Mouse (Mus musculus) thymus, postnatal 0 days (tissue): ENCODE results near the gene Kif1b. TPM values are rescaled to one million over a fixed set of nuclear protein-coding genes. Genes with fewer than 3 reads are reported as not detected.
"Not testable (repeated sequence)": the region's sequence is repeated elsewhere in the genome, so short reads cannot be mapped to it uniquely, and the experiment has no call there.

Experiments used
- DNase-seq: peaks from one replicate; pipeline ENCODE4 v3.0.0-alpha.2; 2015; ENCODE audit warnings: low spot score
- polyA plus RNA-seq: library from polyadenylated mRNA; unstranded; fragments of >200 nt; fragmentation: Nextera tagmentation; extraction: Ambion mirVana; gene quantifications from 2 replicates; pipeline ENCODE4 v1.2.1, GENCODE M21; 2015

Gene Kif1b
- polyA plus RNA-seq, 1 experiment from 2014 or later: 10.5 TPM

DNA sequence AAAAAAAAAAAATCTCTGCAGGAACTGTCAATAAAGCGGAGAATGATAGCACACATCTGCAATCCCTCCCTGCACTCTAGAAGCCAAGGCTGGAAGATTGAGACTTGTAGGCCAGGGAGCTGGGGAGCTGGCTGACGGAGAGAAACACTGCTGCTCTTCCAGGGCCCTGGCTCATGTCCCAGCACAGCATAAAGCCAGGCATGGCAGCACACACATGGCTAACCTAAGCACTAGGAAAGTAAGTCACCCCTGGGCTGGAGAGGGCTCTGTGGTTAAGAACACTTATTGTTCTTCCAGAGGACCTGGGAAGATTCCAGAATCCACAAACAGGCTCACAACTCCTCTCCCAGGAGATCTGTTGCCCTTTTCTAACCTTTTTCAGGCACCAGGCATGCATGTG is 134.8 kb downstream of the Kif1b start:
- DNase-seq: no peak

DNA sequence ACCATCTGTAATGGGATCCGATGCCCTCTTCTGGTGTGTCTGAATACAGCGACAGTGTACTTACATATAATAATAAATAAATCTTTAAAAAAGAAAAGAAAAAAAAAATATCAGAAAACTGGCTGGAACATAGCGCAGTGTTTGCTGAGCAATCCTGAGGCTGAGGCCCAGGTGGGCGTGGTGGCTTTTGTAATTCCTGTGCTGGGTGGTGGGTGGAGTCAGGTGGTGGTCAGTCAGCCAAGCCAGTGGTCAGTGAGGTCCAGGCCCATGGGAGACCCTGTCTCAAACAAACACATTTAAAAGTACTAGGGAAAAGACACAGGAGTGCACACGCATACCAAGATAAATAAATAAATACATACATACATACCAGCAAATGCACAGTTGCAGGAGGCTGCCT is 135.4 kb downstream of the Kif1b start:
- DNase-seq: no peak

DNA sequence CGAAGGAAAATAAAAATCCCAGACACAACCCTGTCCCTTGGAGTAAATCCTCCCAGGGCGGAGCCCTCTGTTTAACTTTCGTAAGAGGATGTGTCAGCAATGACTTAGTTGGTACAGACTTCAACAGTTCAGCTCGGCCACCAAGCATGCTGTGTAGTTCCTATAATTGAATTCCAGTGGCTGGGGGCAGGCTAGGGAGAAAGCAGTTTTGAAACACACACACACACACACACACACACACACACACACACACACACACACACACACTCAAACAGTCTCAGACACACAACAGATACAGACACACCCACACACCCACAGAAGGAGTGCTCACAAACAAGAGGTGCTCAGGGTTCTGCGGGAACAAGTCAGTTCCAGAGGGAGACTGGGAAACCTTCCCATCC is 135.9 kb downstream of the Kif1b start:
- no peak for DNase-seq

DNA sequence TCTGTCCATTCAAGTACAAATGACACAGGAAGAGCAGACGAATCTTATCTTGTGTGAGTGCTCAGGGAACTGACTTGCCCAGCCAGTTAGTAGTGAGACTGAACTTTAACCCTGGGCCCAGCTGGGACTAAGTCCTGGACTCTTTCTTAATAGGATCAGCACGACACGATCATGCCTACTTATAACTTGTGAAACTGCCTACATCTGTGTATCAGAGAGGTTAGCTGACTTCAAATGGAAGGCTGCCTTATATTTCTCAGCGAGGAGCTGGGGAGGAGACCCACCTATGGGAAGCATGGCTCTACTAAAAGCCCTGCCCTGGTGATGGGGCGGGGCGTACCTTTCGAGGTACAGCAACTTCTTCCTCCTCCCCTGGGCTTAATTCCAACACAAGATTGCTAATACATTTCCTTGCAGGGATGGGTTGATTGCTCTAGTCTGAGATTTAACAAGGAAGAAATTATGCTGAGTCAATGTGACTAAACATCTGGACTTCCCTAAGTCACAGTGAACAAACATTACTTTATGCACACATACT is 137.0 kb downstream of the Kif1b start:
- no peak for DNase-seq

DNA sequence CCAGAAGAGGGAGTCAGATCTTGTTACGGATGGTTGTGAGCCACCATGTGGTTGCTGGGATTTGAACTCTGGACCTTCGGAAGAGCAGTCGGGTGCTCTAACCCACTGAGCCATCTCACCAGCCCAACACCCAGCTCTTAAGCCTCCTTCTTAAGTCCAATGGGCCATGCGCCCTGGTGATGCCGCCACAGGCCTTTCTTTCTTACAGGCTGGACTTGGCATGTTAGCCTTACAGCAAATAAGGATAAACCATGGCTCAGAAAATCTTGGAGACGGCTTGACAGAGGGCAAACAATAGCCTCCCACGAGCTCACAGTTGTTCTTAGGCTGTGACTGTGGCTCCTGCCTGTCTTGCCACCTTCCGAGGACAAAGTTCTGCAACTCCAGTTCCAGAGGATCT is 137.6 kb downstream of the Kif1b start:
- not testable (repeated sequence) for DNase-seq

DNA sequence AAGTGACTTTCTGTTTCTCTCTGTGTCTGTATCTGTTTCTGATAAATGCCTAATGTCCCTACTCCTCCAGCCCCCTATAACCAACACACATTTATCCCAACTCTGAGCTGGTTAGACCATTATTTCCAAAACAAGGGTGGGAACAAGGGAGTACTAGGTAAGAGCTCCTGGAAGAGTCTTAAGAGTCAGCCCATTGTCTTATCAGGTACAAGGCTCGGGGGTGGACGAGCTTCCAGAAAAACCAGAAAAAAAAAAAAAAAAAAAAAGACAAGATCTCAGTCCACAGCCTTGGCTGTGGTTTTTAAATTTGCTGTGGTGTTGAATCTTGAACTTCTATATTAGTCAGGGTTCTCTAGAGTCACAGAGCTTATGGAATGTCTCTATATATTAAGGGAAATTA is 139.5 kb downstream of the Kif1b start:
- no peak for DNase-seq

DNA sequence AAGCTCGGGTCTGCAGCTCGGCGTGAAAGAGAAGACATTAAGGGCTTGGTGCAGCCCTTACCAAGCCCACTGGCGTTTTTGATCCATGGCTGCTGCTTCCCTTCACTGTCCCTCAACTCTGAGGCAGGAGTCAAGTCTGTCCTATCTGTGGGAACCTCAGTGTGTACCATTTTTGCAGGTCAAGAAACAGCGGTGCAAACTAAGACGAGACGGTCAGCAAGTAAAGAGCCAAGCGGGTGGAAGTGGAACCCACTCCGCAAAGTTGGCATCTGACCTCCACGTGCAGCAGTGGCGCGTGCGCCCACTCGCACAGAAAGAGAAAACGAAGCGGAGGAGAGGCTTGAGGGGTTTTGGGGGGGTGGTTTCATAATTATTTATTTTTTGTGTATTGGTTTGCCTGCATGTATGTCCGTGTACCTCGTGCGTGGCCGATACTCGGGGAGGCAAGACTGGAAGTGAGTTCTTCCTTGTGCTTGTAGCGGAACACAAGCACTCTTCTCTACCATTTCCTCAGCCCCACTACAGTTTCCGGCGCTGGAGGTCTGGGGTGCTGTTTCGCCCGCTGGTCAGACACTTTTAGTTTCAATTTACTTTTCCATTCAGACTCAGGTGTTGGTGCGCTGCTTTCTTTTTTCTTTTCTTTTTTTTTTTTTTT is 140.4 kb downstream of the Kif1b start:
- DNase-seq: peak; percentile 38

DNA sequence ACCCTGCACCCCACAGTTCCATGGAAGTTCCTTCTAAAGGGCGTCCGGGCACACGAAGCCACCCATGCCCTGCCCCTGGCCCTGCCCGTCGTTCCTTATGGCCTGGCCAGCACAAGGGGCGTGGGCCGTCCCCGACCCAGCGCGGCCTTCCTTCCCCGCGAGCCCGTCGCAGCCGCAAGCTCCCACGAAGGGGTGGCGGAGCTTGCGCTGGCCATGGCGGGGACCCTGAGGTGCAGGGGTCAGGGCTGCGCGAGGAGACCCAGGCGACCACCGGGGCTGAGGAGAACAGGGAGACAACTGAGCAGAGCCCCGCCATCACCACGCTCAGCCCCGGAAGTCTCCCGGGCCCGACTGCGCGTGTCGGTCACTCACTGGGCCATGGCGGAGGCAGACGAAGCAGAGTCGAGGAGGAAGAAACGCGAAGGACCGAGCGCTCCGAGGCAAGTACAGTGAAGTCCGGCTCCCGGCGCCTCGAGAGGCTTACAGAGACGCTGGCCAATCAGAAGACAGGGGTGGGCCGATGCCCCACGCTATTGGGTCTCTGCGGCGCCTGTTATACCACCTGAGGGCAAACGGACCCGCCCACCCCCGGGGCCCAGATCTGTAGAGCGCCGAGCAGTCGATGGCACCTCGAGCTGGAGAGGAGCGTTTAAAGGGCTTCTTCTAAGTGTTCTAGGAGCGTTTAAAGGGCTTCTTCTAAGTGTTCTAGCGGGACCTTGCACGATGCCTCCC is 141.1 kb downstream of the Kif1b start, which contains the start of gene Pgd:
Pgd (minus strand) TSS at position 557 of the 732 bp plus-strand sequence.
- peak; percentile 96 for DNase-seq

DNA sequence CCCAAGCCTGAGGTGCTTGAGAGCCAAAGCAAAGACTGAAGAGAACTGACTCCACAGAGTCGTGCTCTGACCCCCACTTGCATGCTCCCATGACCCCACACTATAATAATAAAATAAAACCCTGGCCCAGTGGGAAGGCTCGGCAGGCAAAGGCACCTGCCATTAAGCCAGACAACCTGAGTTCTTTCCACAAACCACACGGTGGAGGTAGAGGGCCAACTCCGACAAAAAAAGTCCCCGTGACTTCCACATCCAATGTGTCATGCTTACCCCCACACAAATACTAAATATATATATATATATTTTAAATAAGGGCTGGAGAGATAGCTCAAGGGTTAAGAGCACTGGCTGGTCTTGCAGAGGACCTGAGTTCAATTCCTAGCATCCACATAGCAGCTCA is 143.3 kb downstream of the Kif1b start:
- no peak for DNase-seq

DNA sequence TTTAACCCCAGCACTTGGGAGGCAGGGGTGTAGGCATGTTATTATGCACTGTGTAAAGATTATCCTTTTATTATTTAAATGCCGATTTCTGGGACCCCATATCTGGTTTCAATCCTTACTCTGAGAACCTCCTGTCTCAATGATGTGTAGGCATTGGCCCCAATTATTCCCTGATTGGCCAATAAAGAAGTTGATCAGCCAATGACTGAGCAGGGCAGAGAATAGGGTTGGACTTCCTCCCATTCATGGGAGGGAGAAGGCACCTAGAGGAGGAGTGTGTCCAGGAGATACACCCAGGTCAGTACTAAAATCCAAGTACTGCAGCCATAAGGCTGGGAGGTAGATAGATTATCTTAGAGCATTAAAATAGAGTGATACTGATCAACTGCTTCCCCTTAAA is 144.3 kb downstream of the Kif1b start:
- no peak for DNase-seq

DNA sequence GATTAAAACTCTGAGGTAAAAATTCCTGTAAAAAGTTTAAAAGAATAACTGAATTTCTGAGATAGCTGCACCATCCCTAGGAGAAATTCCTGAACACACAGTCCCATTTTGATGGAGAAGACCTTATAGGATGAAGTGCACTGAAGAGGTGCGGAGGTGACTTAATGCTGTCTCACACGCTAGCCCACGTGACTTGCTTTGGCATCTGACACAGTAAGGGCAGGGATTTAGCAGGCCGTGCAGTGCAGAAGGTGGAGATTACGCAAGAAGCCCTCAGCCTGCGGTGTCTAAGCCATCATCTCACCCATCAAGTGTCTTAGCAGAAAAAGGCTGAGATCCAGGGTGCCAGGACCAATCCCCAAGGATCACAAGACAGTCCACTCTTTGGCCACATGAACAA is 146.3 kb downstream of the Kif1b start:
- DNase-seq: no peak

DNA sequence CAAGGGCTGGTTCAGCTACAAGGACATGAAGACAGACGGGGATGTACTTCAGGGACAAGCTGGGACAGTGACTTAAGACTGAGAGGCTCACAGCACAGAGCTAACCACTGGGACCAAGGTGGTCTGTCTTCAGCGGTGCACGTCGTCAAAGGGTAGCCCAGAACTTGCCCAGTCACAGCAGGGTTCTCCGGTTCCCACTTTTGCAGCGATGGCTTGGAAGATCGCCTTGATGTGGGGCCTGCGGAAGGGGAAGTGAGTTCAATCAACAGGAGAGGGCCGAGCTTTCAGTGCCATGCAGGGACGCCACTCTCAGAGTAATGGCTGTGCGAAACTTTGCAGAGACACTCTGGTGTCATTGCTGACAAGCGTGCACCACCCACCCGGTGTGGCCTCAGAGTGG is 147.6 kb downstream of the Kif1b start:
- DNase-seq: no peak

DNA sequence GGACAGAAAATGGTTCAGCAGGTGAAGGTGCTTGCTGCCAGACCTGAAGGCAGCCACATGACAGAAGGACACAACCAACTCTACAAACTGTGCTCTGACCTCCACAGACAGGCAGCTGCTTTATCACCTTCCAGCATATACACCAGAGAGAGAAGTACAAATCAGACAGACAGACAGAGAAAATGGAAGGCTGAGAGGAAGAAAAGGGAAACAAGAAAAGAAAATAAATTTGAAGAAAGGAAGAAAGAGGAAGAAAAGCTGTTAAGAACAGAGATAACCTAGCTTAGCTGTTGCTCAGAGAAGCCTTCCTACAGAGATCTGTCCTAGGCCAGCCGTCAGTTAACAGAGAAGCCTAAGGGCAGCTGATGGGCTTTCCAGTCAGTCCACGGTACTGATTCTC is 148.3 kb downstream of the Kif1b start:
- no peak for DNase-seq

DNA sequence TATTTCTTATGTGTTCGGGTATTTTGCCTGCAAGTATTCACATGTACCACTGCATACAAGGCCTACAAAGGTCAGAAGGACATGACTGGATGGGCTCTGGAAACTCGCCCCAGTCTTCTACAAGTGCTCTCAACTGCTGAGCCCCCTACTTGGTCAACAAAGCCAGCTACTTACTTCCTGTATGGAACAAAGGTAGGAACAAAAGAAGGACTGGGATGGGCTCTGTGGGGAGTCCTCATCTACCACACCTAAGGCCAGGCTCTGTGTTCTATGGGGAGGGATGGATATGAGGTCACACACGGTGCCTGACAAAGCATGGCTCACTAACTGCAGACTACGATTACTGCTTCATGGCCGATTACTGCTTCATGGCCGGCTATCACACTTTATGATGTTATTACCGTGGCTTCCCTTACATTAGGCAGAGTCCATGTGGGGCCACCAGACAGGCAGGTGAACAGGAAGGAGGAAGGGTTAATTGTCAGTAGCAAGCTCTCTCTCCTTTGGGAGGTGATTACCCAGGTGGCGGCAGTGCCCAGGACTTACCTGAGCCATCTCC is 150.0 kb downstream of the Kif1b start:
- DNase-seq: no peak

DNA sequence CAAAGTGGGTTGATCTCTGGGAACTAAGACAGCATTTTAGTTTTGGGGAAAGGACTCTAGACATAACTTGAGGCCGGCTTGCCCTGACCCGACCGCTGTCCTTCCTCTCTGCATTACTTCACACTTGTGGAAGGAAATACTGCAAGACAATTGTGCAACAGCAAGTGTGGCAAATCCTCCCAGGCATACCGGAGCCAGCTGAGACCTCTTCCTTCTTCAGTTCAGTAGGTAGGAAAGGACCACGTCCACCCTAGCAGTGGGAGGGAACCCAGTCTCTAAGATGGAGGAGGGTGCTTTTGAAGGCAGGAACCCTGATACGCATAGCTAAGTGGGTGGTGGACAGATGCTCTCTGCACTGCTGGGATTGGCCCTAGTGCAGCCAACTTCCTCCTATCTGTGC is 151.8 kb downstream of the Kif1b start:
- no peak for DNase-seq

DNA sequence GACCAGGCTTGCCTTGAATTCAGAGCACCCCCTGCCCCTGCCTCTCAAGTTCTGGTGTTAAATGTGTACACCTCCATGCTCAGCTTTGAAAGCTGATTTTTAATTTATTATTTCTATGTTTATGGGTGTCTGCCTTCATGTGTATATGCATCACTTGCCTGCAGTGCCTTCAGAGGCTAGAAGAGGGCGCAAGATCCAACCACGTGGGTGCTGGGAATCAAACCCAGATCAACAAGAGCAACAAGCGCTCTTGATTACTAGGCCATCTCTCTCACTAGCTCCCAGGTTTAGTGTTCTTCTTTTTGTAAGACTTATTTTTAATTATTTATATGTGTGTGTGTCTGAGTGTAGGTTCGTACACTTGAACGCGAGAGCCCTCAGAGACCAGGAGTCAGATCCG is 152.6 kb downstream of the Kif1b start:
- no peak for DNase-seq

DNA sequence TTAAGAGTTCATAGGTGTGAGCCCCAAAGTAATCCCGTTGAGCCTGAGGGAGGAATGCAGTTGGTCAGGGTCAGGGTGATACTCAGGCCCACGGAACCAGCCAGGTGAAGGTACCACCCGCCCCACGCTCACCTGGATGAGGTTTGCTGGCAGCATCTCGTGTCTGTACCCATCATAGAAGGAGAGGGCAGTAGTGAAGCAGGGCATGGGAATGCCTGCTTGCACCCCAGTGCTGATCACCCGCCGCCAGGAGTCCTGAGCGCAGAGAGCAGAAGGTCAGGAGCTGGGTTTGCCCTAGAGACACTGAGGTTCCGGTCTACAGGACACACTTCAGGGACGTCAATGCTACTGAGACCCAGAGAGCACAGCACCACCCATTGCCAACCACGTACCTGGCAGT is 156.8 kb downstream of the Kif1b start:
- no peak for DNase-seq

DNA sequence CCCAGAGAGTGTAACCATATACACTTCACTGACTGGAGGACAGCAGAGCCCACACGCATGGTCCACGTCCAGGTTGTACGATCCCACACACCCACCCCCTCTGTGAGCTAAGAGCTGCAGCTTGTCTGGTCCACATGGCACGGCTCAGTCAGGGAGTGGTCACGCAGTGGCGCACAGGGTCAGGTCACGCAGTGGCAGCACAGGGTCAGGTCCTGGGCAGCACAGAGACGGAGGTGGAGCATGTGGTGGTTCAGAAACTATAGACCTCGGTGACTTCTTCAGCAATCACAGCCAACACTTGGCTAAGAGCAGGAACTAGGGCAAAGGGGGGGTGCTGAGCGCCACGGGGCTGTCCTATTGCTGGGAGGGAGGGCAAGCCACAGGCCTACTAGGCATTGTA is 157.2 kb downstream of the Kif1b start:
- DNase-seq: no peak

DNA sequence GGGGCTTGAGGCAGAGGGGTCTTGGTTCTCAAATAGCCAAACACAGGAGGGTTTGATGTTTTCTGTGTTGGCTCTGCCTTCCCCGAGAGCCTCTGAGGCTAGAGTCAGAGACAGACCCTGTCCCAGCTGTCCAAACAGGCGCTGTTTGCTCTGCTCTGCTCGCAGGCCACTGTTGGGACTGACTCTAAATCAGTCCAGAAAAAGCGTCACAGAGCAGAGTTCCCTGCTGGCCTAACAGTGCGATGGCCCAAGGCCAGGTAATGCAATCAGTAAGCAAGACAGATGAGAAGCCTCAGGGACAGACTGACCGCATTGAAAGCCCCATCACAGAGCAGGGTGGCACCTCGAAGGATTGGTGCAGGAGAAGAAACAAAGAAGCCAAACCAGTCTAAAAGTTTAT is 157.9 kb downstream of the Kif1b start:
- DNase-seq: no peak

DNA sequence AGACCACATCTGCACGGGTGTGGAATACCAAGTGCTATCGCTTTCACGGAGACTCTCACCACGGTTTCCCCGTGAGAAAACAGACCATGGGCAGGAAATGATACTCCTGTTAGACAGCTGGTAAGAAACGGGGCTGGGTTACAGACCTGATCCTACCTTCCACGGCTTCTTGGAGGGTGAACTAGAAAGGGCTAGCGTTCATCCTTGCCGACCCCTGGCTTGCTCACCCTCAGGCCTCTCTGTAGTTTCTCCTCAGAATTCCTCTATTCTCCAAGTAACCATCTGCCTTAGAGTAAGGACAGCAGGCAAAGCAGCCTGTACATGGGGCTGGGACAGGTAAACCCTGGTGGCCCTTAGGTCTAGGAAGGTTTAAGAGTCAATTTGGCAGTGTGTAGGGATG is 158.3 kb downstream of the Kif1b start:
- DNase-seq: no peak

DNA sequence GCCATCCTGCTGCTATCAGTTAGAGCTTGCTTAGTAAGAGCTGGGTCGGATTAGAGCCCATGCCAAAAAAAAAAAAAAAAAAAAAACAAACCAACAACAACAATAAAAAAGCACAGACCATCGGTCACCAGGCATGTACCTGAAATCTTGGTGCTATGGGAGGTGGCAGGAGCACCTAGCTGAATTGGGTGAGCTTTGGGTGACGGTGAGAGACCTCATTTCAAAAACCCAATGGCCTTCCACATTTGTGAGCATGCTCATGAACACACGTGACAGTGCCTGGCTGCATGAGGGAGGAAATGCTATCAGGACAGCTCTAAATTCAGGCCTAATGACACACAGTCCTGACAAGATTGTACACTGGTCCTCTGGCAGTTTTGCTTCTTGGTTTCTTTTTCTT is 159.4 kb downstream of the Kif1b start:
- no peak for DNase-seq

DNA sequence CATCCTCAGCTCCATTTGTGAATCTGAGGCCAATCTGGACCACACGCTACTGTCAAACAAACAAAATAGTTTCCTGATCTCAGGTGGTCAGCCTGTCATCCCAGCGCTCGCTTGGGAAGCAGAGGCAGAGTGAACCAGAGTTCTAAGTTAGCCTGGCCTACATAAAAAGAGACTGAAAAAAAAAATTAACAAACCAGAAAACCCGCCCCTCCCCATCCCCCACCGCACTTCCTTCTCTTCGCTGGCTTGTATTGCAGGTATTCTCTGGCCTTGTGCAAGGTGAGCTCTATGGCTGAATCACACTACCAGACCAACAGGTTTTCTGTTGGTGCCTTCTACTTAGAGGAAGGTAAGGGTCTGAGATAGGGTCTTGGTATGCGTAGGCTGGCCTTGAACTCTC is 160.0 kb downstream of the Kif1b start:
- DNase-seq: no peak

DNA sequence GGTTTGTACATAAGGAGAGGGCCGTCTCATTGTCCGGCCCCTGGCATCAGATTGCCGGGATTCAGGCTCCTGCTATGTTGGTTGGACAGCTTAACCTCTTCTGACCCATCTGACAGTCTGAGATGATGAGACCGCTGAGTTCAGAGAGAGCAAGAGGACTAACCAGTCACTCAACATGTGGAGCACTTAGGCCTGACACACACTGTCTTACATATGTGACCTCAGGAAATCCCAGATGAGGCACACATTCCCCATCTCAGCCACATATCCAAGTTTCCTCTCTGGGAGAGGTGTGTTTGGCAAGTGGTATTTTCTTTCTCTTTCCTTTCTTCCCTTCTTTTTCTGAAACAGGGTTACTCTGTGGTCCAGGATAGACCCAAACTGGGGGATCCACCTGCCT is 162.3 kb downstream of the Kif1b start:
- DNase-seq: no peak
